Mouse (Mus musculus) limb, embryonic 15.5 days (tissue): ENCODE measurements at regions not wholly inside any gene's neighbourhood (a gene's known extent, or its start where the extent isn't known, plus 50 kb on each side); places are given as distances from the start of the nearest gene placed in this dataset.
"Not testable (repeated sequence)": the region's sequence is repeated elsewhere in the genome, so short reads cannot be mapped to it uniquely, and the experiment has no call there.

Experiments
- ATAC-seq: fragments of 200-750 bp; cut with Nextera tagmentation; 2 replicates; pipeline ENCODE4 v1.8.0; 2017; ENCODE audit warnings: low read depth, moderate TSS enrichment; ENCODE audit not compliant: insufficient number of reproducible peaks, low FRiP score, low TSS enrichment
- H3K27ac ChIP-seq: fragments of 300-500 bp; sonication (generic); 2 replicates; pipeline ENCODE4 v1.5.1; 2015; ENCODE audit warnings: moderate library complexity, mild to moderate bottlenecking, inconsistent platforms
- H3K27me3 ChIP-seq: fragments of 300-500 bp; sonication (generic); 2 replicates; pipeline ENCODE4 v1.6.1; 2015; ENCODE audit warnings: inconsistent platforms
- H3K36me3 ChIP-seq: fragments of 300-500 bp; sonication (generic); 2 replicates; pipeline ENCODE4 v1.6.1; 2015; ENCODE audit warnings: inconsistent platforms
- H3K4me1 ChIP-seq: fragments of 300-500 bp; sonication (generic); 2 replicates; pipeline ENCODE4 v1.6.1; 2015; ENCODE audit warnings: inconsistent platforms
- H3K4me2 ChIP-seq: fragments of 300-500 bp; sonication (generic); 2 replicates; pipeline ENCODE4 v1.6.1; 2015; ENCODE audit warnings: mild to moderate bottlenecking, inconsistent platforms
- H3K4me3 ChIP-seq: fragments of 300-500 bp; sonication (generic); 2 replicates; pipeline ENCODE4 v1.5.1; 2015; ENCODE audit warnings: mild to moderate bottlenecking, inconsistent platforms
- H3K9ac ChIP-seq: fragments of 300-500 bp; sonication (generic); 2 replicates; pipeline ENCODE4 v1.6.1; 2015; ENCODE audit warnings: inconsistent platforms
- H3K9me3 ChIP-seq: fragments of 300-500 bp; sonication (generic); 2 replicates; pipeline ENCODE4 v1.6.1; 2016; ENCODE audit warnings: inconsistent platforms
- WGBS: fragments of 180-500 bp; shearing (Covaris S2); methylation state at CpG from one replicate; pipeline ENCODE4 v1.1.7; 2015; 5-methylcytosine and 5-hydroxymethylcytosine counted together

DNA sequence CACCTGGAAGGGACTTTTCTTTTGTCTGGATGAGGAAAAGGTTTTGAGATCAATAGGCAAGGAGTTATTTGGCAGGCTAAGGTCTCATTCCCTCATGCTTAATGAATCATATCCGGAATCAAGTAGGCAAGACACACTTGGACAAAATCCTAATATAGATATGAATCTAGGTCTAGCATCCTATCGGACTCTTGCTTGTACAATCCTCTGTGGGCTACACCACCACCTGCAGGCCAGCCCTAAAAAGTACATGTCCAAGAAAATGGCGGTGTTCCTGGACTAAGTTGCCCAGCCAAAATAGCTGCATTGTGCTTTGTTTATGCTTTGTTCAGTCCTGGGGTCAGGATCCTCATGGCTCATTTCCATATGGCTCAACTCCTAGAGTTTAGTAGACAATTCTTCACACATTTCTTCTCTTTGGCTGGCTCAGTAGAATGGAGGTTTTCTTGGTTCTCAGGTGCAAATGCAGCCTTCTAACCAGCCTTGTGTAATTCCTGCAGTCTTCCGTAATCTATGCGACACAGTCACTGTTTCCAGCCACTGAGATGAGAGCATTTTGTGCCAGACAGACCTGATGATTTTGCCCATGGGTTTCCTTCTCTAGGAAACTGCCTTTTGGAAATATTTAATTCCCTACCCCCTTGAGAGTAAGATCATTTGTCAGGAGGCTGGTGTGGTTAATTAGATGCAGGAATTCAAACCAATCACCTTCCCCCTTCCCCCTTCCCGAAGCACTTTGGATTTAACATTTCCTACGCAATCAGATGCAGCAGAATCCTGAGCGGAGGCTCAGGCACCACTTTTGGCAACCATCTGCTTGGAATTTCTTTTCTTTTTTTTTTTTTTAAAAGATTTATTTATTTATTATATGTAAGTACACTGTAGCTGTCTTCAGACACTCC is 80.6 kb upstream of the Tcf12 start:
- no peak for ATAC-seq

DNA sequence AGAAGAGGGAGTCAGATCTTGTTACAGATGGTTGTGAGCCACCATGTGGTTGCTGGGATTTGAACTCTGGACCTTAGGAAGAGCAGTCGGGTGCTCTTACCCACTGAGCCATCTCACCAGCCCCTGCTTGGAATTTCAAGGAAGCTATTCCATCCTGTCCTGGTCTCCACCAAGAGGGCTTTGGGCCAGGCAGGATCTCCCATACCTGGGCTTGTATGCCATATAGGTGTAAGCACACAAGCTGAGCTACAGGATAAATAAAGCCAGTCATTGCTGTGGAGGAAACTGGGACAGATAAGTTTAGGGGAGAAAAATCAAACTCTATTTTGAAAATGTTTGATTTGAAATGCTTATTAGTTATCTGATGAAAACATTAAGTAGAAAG is 81.3 kb upstream of the Tcf12 start:
- H3K27me3 ChIP-seq, H3K27ac ChIP-seq, H3K36me3 ChIP-seq, H3K9me3 ChIP-seq, H3K4me3 ChIP-seq, H3K4me2 ChIP-seq, ATAC-seq, H3K9ac ChIP-seq: not testable (repeated sequence)
- peaks cover 21% of the 10 kb centered on the region for H3K4me1 ChIP-seq
- 94% methylated on average over 1 of the region's 1 CpGs for WGBS

More for the DNA sequence above, 80.6 kb upstream of the Tcf12 start:
- no peak overlapping the region for H3K27ac ChIP-seq
- no peaks in the 10 kb centered on the region for H3K36me3 ChIP-seq
- peaks cover 15% of the 10 kb centered on the region for H3K4me1 ChIP-seq
- no peak overlapping the region for H3K4me2 ChIP-seq
- H3K9me3 ChIP-seq: no peaks in the 10 kb centered on the region
- WGBS: 40% methylated on average over 8 of the region's 8 CpGs
- no peak overlapping the region for H3K9ac ChIP-seq
- no peaks in the 10 kb centered on the region for H3K27me3 ChIP-seq
- no peak overlapping the region for H3K4me3 ChIP-seq

DNA sequence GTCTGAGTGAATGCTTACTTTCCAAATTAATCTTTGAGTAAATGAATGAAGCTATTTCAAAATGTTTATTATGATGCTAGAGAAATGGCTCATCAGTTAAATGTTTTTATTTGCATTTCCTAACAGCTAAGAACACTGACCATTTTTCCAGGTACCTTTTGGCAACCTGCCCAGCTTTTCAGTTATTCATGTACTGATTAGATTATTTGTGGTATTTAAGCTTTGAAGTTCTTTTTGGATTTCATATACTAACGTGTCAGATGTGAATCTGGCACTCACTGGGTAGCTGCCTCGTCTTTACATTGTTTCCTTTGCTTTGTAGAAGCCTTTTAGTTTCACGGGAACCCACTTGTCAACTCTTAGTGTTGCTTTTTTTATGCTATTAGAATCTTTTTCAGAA is 79.3 kb upstream of the Zfp280d start:
- no peak overlapping the region for H3K9ac ChIP-seq
- ATAC-seq: no peak
- H3K4me3 ChIP-seq: no peak overlapping the region
- H3K4me2 ChIP-seq: no peak overlapping the region
- no peaks in the 10 kb centered on the region for H3K27me3 ChIP-seq
- no peaks in the 10 kb centered on the region for H3K9me3 ChIP-seq
- H3K36me3 ChIP-seq: no peaks in the 10 kb centered on the region
- peaks cover 16% of the 10 kb centered on the region for H3K4me1 ChIP-seq
- WGBS: 62% methylated on average over 3 of the region's 3 CpGs
- H3K27ac ChIP-seq: no peak overlapping the region

DNA sequence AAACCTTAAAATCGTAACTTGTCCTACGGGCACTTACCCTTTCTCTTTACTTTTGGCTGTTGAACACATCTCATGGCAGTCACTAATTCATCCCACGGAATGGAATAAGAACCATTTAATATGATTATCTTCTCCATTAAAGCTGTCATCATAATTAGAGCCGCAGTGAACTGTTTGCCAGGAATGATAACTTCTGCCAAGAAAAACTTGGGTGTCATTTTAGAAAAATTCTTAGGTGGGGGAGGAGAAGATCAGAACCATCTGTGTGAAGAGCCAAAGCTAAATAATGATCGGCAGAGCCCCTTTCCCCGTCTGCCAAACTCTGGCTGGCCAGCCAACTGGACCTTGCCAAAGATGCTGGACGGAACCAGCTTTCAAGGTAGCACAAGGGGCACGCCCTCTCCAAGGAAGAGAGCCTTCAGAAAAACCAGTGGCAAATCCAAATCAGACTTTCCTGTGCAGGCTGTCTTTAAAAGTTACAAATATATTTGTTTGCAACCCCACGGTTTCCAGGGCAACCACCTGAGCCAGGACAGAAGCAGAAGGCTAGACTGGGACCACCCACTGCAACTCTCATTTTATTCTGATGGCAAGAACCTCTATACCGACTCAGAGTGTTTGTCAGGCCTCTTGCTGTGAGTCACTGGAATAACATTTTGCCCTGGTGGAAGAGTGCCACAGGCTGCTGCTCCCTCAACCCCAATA is 77.9 kb upstream of the Zfp280d start:
- Histone ChIP-seq H3K4me3 (no peak overlapping the region), H3K9ac (no peak overlapping the region), H3K36me3 (no peaks in the 10 kb centered on the region), H3K4me2 (no peak overlapping the region), H3K27ac (no peak overlapping the region; the same call in 1 of the 2 replicates), H3K27me3 (no peaks in the 10 kb centered on the region), H3K4me1 (peaks cover 16% of the 10 kb centered on the region), H3K9me3 (no peaks in the 10 kb centered on the region)
- WGBS: 50% methylated on average over 10 of the region's 10 CpGs
- ATAC-seq: no peak

DNA sequence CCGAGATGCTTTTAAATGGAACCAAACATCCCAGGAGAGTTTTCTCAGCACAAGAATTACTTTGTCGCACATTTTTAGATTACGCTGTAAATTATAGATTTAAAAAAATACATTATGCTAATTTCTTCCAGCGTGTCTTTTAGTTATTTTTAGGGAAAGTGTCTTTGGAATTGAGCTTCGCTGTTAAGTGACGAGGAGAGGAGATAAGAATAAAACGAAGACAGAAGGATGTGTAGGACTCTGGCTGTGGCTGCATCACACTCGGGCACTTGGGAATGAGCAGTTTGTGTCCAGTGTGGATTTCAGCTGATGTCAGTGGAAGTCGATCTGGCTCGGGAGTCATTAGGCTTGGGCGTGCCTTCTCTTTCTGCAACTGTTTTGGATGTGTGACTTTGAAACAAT is 77.3 kb upstream of the Zfp280d start:
- Histone ChIP-seq H3K4me1 (peaks cover 16% of the 10 kb centered on the region; the same call in 1 of the 2 replicates), H3K36me3 (no peaks in the 10 kb centered on the region), H3K27ac (no peak overlapping the region), H3K9me3 (no peaks in the 10 kb centered on the region), H3K4me2 (no peak overlapping the region), H3K27me3 (no peaks in the 10 kb centered on the region), H3K4me3 (no peak overlapping the region), H3K9ac (no peak overlapping the region)
- 70% methylated on average over 11 of the region's 11 CpGs for WGBS
- ATAC-seq: no peak

DNA sequence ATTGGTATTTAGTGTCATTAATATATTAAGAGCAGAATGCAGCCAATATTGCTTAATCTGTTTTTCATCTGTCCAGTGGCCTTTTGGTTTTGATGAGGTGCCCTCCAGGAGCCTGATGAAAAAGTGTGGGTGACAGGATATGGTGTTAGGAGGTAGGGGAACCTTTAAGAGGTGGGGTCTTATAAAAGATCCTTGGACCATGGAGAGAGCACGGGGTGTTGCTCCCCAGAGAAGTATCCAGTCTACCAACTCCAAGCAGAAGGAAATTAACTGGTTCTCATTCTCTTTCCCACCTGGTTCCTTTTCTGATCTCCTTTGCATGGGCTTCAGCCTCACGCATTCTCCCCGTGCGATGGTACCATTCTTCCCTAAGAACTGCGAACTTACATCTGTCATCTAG is 75.7 kb upstream of the Zfp280d start:
- Histone ChIP-seq H3K27ac (no peak overlapping the region), H3K9ac (no peak overlapping the region), H3K27me3 (no peaks in the 10 kb centered on the region), H3K4me1 (peaks cover 14% of the 10 kb centered on the region; the same call in 1 of the 2 replicates), H3K4me3 (no peak overlapping the region), H3K4me2 (no peak overlapping the region), H3K9me3 (no peaks in the 10 kb centered on the region), H3K36me3 (no peaks in the 10 kb centered on the region)
- no peak for ATAC-seq
- WGBS: 91% methylated on average over 5 of the region's 5 CpGs

DNA sequence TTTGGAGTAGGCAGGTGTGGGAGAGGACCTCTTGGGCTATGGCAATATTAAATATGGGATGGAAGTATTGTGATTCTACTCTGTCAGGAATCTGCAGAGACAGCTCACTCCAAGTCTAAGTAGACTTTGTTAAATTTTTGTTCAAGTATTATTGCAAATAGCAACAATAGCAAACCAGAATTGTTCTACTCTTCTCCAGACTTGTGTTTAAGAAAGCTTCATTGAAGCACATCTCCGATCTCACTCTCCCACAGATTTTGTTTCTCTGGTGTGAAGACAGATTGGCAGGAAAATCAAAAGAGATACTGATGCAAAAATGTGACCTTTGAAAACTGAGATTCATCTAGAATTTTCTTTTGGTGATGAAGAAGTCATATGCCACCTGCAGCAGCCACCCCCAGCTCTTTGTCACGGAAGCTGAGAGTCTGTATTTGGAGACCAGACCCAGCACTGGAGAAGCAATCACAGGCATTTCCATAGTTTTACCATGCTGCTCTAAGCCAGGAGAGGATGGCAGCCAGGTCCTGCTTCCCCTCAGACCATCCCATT is 70.2 kb upstream of the Zfp280d start:
- Histone ChIP-seq H3K27me3 (no peaks in the 10 kb centered on the region), H3K4me3 (no peak overlapping the region), H3K4me1 (0 out of 2 replicates have a peak, but pooled peaks cover 3% of the 10 kb centered on the region), H3K36me3 (no peaks in the 10 kb centered on the region), H3K9ac (no peak overlapping the region), H3K4me2 (no peak overlapping the region), H3K9me3 (no peaks in the 10 kb centered on the region), H3K27ac (no peak overlapping the region)
- no peak for ATAC-seq
- WGBS: 82% methylated on average over 2 of the region's 2 CpGs

GRCm38 (mm10) chr9:72205815-72206214 is 68.8 kb upstream of the Zfp280d start:
- Histone ChIP-seq H3K27me3 (no peaks in the 10 kb centered on the region), H3K27ac (no peak overlapping the region), H3K4me2 (no peak overlapping the region), H3K4me1 (0 out of 2 replicates have a peak, but pooled peaks cover 3% of the 10 kb centered on the region), H3K9me3 (no peaks in the 10 kb centered on the region), H3K4me3 (no peak overlapping the region), H3K9ac (no peak overlapping the region), H3K36me3 (no peaks in the 10 kb centered on the region)
- ATAC-seq: no peak
- 50% methylated on average over 7 of the region's 7 CpGs for whole genome bisulfite sequencing

DNA sequence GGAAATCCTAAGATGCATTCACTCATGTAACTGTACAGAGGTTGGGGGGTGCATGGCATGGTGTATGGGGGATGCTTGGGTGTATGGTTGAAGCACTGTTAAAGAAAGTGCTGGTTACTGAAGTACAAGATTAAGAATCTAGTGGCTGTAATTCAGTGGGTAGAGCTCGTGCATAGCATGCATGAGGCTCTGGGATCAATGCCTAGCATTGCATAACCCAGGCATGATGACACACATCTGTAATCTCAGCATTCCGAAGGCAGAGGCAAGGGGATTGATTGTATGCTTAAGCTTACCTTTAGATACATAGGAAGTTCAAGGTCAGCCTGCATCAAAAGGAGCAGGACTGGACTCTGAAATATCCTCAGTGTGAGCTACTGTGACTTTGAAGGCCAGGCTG is 67.7 kb upstream of the Zfp280d start:
- Histone ChIP-seq H3K9ac (no peak overlapping the region), H3K27me3 (no peaks in the 10 kb centered on the region), H3K36me3 (no peaks in the 10 kb centered on the region), H3K4me2 (no peak overlapping the region), H3K4me3 (no peak overlapping the region), H3K9me3 (no peaks in the 10 kb centered on the region), H3K27ac (no peak overlapping the region), H3K4me1 (0 out of 2 replicates have a peak, but pooled peaks cover 3% of the 10 kb centered on the region)
- WGBS: 60% methylated on average over 2 of the region's 2 CpGs
- ATAC-seq: no peak

- Histone ChIP-seq H3K36me3 (no peaks in the 10 kb centered on the region), H3K4me1 (0 out of 2 replicates have a peak, but pooled peaks cover 3% of the 10 kb centered on the region), H3K4me3 (no peak overlapping the region), H3K27me3 (no peaks in the 10 kb centered on the region), H3K4me2 (no peak overlapping the region), H3K9me3 (no peaks in the 10 kb centered on the region), H3K27ac (no peak overlapping the region), H3K9ac (no peak overlapping the region)
- no peak for ATAC-seq
- WGBS: 59% methylated on average over 7 of the region's 7 CpGs
Observed at GRCm38 (mm10) chr9:72208296-72208695, 66.4 kb upstream of the Zfp280d start.

- ATAC-seq: peak; percentile 63; the same call in 1 of the 2 replicates
- H3K36me3 ChIP-seq: no peaks in the 10 kb centered on the region
- H3K9ac ChIP-seq: no peak overlapping the region
- H3K4me2 ChIP-seq: no peak overlapping the region
- no peaks in the 10 kb centered on the region; the same call in 1 of the 2 replicates for H3K4me1 ChIP-seq
- H3K27me3 ChIP-seq: no peaks in the 10 kb centered on the region
- H3K4me3 ChIP-seq: no peak overlapping the region
- no peak overlapping the region for H3K27ac ChIP-seq
- no peaks in the 10 kb centered on the region for H3K9me3 ChIP-seq
- 46% methylated on average over 11 of the region's 11 CpGs for WGBS
Observed at GRCm38 (mm10) chr9:72217296-72218028, 57.2 kb upstream of the Zfp280d start.
